Mouse (Mus musculus): Measurements from ENCODE around the gene Ly6g5b. TPM values are rescaled to one million over a fixed set of nuclear protein-coding genes. Genes with fewer than 3 reads are reported as not detected.

The Ly6g5b gene
- polyA plus RNA-seq (2014; fragmentation: Nextera tagmentation; extraction: Ambion mirVana) = 0.36 and 0.56 TPM in 2 replicates

DNA sequence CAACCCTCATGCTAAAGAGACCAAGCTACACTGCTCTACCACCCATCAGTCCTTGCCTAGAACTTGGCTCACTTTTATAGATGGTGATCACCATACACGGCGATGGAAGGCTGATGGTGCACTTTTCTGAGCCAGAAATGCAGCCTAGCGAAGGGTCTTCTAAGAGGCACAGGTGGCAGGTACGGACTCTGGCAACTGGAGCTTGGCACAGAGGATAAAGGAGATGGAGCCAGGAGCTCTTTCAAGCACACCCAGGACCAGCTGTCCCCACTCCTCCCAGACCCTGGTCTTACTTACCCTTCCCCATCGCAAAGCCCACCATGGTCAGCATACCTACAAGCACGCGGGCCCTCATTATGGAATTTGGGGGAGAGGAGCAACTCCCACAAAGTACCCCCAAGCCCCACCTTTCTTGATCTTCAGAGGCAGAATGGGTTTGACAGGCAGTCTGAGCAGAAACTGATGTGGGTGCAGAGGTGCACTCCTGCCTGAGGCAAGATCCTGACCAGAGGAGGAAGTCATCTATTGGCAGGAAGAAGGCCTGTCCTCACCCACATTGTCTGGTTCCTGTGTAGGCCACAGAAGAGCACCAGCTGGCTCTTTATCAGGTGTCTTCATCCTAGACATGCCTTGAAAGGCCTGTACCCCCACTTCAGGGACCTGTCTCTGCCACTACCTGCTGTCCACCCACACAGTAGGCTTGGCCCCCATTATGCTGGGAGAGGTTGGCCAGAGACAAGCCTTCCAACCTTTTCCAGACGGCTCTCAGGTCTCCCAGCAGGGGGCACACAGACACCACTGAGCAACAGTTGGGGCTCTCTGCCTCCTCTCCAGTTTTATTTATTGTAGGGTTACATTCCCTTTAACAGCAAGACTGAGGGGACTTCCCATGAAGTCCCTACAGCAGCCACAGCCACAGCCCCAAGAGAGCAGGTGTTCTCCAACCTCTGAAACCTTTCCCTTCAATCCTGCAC, at the start of gene Ly6g5b:
Gene Ly6g5b (minus strand): TSS at position 383 of the 974 bp plus-strand sequence.
- Histone ChIP-seq H3K27ac (ENCODE audit: low read depth, low read length) (no peak within 1 kb of the TSS), H3K9ac (ENCODE audit: low read depth, low read length) (no peak within 1 kb of the TSS), H3K4me2 (no peak within 1 kb of the TSS), H3K27me3 (ENCODE audit: control insufficient read depth, insufficient read depth, low read length) (no peaks in the 10 kb centered on the region), H3K36me3 (ENCODE audit: control insufficient read depth, insufficient read depth, low read length) (peaks cover 18% of the 10 kb centered on the region), H3K4me3 (ENCODE audit: low read depth, low read length) (no peak within 1 kb of the TSS), H3K9me3 (replicated peaks; ENCODE audit: control insufficient read depth, low read length) (no peaks in the 10 kb centered on the region), H3K4me1 (ENCODE audit: control insufficient read depth, insufficient read depth, low read length) (peaks cover 8% of the 10 kb centered on the region; the same call in 1 of the 2 replicates)
- ATAC-seq (replicated peaks; ENCODE audit: insufficient number of reproducible peaks, low FRiP score, low TSS enrichment) = no peak
- 81% methylated on average over 8 of the region's 8 CpGs for WGBS (ENCODE audit: insufficient replicate concordance)

DNA sequence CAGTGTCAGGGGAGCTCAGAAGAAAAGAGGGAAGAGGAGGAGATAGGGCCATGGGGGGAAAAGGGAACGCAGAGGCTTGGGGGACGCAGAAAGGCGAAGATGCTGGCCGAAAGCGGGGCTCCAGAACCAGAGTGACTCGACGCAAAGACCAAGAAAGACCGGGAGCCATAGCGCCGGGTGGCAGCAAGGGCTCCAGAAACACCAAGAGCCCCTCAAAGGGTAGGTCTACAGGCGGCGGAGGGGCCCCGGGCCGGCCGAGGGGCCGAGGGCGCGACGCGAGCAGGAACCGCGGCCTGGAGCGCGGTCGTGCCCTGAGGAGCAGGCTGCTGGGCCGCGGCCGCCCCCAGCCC, 49.0 kb upstream of the Ly6g5b start:
- no peak for ATAC-seq (replicated peaks; ENCODE audit: insufficient number of reproducible peaks, low FRiP score, low TSS enrichment)
- H3K4me1 ChIP-seq (ENCODE audit: control insufficient read depth, insufficient read depth, low read length) = peaks cover 14% of the 10 kb centered on the region
- H3K9ac ChIP-seq (ENCODE audit: low read depth, low read length) = peak overlapping the region; percentile 98
- 1% methylated on average over 20 of the region's 28 CpGs for WGBS (ENCODE audit: insufficient replicate concordance)
- peak overlapping the region; percentile 89 for H3K27ac ChIP-seq (ENCODE audit: low read depth, low read length)
- peaks cover 27% of the 10 kb centered on the region for H3K36me3 ChIP-seq (ENCODE audit: control insufficient read depth, insufficient read depth, low read length)
- no peaks in the 10 kb centered on the region for H3K9me3 ChIP-seq (replicated peaks; ENCODE audit: control insufficient read depth, low read length)
- no peaks in the 10 kb centered on the region for H3K27me3 ChIP-seq (ENCODE audit: control insufficient read depth, insufficient read depth, low read length)
- H3K4me3 ChIP-seq (ENCODE audit: low read depth, low read length) = peak overlapping the region; percentile 94
- H3K4me2 ChIP-seq = peak overlapping the region; percentile 93

DNA sequence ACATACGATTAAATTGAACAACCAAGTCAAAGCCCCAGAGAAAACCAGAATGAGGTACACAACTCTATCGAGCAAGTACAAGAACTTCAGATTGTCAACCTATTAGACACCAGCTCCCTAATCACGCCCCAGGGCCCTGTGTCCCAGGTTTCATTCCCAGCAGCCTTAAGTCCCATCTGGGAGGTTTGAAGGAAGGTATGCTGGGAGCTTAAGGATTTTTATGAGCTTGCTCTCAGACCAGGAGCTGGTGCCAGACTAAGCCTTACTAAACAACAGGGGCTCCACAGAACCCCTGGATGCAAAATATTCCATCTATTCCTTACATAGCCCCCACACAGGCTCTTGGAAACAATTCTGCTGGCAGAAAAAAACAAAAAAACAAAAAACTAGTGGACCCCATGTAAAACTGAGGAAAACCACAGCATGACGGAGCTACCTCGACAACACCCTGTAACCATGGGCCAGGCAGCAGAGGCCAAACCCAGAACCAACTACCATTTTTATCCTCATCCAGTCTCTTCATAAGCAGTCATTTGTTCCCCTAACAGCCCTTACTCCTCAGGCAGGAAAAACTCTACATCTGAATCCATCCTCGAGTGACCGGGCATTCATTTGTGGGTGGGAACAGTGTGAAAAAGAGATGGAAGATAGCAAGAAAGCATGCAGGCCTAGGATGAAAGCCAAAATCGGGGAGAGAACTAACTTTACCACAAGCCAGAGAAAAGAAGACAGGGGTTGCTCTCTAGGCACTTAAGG, 48.3 kb upstream of the Ly6g5b start:
- H3K27me3 ChIP-seq (ENCODE audit: control insufficient read depth, insufficient read depth, low read length) = no peaks in the 10 kb centered on the region
- H3K9me3 ChIP-seq (replicated peaks; ENCODE audit: control insufficient read depth, low read length) = no peaks in the 10 kb centered on the region
- H3K9ac ChIP-seq (ENCODE audit: low read depth, low read length) = peak overlapping the region; percentile 98
- 13% methylated on average over 8 of the region's 8 CpGs for WGBS (ENCODE audit: insufficient replicate concordance)
- H3K4me1 ChIP-seq (ENCODE audit: control insufficient read depth, insufficient read depth, low read length) = peaks cover 14% of the 10 kb centered on the region
- peak overlapping the region; percentile 94 for H3K4me3 ChIP-seq (ENCODE audit: low read depth, low read length)
- H3K36me3 ChIP-seq (ENCODE audit: control insufficient read depth, insufficient read depth, low read length) = peaks cover 34% of the 10 kb centered on the region
- H3K27ac ChIP-seq (ENCODE audit: low read depth, low read length) = peak overlapping the region; percentile 89
- peak overlapping the region; percentile 93 for H3K4me2 ChIP-seq
- no peak for ATAC-seq (replicated peaks; ENCODE audit: insufficient number of reproducible peaks, low FRiP score, low TSS enrichment)

DNA sequence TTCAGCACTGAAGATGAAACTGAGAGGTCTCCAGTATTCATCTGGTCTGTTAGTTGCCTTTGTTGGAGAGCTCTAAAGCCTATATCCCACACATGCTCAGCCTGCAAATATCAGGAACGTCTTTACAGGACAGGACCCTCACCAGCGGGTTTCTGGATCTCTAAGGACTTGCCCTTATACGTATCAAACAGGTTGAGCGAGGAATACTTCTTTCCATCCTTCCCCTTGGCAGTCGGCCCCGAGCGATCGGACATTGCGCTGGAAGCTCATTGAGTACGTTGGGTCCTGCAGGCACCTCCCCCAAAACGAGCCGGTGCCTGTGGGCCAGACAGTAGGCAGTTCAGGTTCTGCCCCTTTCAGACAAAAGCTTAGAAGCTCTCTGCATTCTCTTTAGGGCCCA, 47.5 kb upstream of the Ly6g5b start:
- H3K4me1 ChIP-seq (ENCODE audit: control insufficient read depth, insufficient read depth, low read length) = peaks cover 14% of the 10 kb centered on the region
- peak overlapping the region; percentile 98 for H3K9ac ChIP-seq (ENCODE audit: low read depth, low read length)
- no peaks in the 10 kb centered on the region for H3K9me3 ChIP-seq (replicated peaks; ENCODE audit: control insufficient read depth, low read length)
- 63% methylated on average over 12 of the region's 12 CpGs for WGBS (ENCODE audit: insufficient replicate concordance)
- no peak overlapping the region for H3K27ac ChIP-seq (ENCODE audit: low read depth, low read length)
- H3K4me2 ChIP-seq = peak overlapping the region; percentile 93
- no peaks in the 10 kb centered on the region for H3K27me3 ChIP-seq (ENCODE audit: control insufficient read depth, insufficient read depth, low read length)
- no peak for ATAC-seq (replicated peaks; ENCODE audit: insufficient number of reproducible peaks, low FRiP score, low TSS enrichment)
- H3K4me3 ChIP-seq (ENCODE audit: low read depth, low read length) = peak overlapping the region; percentile 94
- H3K36me3 ChIP-seq (ENCODE audit: control insufficient read depth, insufficient read depth, low read length) = peaks cover 41% of the 10 kb centered on the region

DNA sequence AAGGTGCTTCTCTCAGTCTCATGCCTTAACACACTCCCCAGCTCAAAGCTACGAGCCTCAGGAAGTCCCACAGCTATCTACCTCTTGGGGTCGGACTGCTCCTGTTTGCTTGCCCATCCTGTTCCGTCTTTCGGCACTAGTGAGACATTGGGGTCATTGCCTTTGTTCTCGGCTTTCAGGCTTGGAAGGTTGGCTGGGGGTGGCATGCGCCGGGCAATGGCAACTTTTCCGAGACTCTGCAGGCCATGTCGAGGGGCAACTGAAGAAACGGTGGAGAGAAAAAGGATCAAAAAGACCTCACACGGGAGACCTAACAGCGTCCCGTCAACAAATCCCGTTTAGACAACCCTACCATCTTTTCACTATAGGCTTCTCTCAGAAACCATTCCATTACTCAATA, 46.9 kb upstream of the Ly6g5b start:
- Histone ChIP-seq H3K4me3 (ENCODE audit: low read depth, low read length) (peak overlapping the region; percentile 94), H3K36me3 (ENCODE audit: control insufficient read depth, insufficient read depth, low read length) (peaks cover 47% of the 10 kb centered on the region), H3K9ac (ENCODE audit: low read depth, low read length) (0 out of 2 replicates have a peak overlapping the region, but pooled peaks have one; percentile 2), H3K4me1 (ENCODE audit: control insufficient read depth, insufficient read depth, low read length) (peaks cover 14% of the 10 kb centered on the region), H3K9me3 (replicated peaks; ENCODE audit: control insufficient read depth, low read length) (no peaks in the 10 kb centered on the region), H3K27ac (ENCODE audit: low read depth, low read length) (no peak overlapping the region), H3K27me3 (ENCODE audit: control insufficient read depth, insufficient read depth, low read length) (no peaks in the 10 kb centered on the region), H3K4me2 (peak overlapping the region; percentile 93)
- ATAC-seq (replicated peaks; ENCODE audit: insufficient number of reproducible peaks, low FRiP score, low TSS enrichment) = no peak
- WGBS (ENCODE audit: insufficient replicate concordance) = 74% methylated on average over 14 of the region's 14 CpGs

DNA sequence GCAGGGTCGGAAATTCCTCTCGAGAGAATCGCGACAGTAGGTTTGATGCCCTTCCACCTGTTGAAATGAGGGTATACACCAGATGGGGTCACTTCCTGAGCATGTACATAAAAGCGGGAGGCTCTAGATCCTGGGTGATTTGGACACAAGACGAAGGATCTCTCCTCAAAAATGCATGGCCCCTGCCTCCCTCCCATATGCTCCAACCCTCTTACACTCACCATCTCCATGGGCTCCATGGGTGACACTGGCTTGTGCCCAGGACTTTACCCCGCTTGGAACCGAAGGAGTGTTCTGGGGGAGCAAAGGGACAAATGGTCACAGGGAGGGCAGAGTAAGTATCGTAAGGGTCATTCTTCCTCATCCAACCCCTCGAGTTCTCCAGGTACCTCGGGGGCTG, 46.2 kb upstream of the Ly6g5b start:
- Histone ChIP-seq H3K27ac (ENCODE audit: low read depth, low read length) (no peak overlapping the region), H3K4me2 (peak overlapping the region; percentile 93), H3K4me1 (ENCODE audit: control insufficient read depth, insufficient read depth, low read length) (peaks cover 14% of the 10 kb centered on the region), H3K27me3 (ENCODE audit: control insufficient read depth, insufficient read depth, low read length) (no peaks in the 10 kb centered on the region), H3K9ac (ENCODE audit: low read depth, low read length) (0 out of 2 replicates have a peak overlapping the region, but pooled peaks have one; percentile 2), H3K4me3 (ENCODE audit: low read depth, low read length) (no peak overlapping the region), H3K36me3 (ENCODE audit: control insufficient read depth, insufficient read depth, low read length) (peaks cover 54% of the 10 kb centered on the region), H3K9me3 (replicated peaks; ENCODE audit: control insufficient read depth, low read length) (no peaks in the 10 kb centered on the region)
- WGBS (ENCODE audit: insufficient replicate concordance) = 85% methylated on average over 11 of the region's 11 CpGs
- no peak for ATAC-seq (replicated peaks; ENCODE audit: insufficient number of reproducible peaks, low FRiP score, low TSS enrichment)

- H3K4me3 ChIP-seq (ENCODE audit: low read depth, low read length) = no peak overlapping the region
- peaks cover 11% of the 10 kb centered on the region for H3K4me1 ChIP-seq (ENCODE audit: control insufficient read depth, insufficient read depth, low read length)
- H3K9me3 ChIP-seq (replicated peaks; ENCODE audit: control insufficient read depth, low read length) = no peaks in the 10 kb centered on the region
- no peak overlapping the region for H3K27ac ChIP-seq (ENCODE audit: low read depth, low read length)
- H3K4me2 ChIP-seq = no peak overlapping the region
- ATAC-seq (replicated peaks; ENCODE audit: insufficient number of reproducible peaks, low FRiP score, low TSS enrichment) = no peak
- WGBS (ENCODE audit: insufficient replicate concordance) = 81% methylated on average over 7 of the region's 7 CpGs
- H3K27me3 ChIP-seq (ENCODE audit: control insufficient read depth, insufficient read depth, low read length) = no peaks in the 10 kb centered on the region
- H3K9ac ChIP-seq (ENCODE audit: low read depth, low read length) = no peak overlapping the region
- H3K36me3 ChIP-seq (ENCODE audit: control insufficient read depth, insufficient read depth, low read length) = peaks cover 71% of the 10 kb centered on the region
Measured at GRCm38 (mm10) chr17:35159638-35160037, 44.4 kb upstream of the Ly6g5b start.

- WGBS (ENCODE audit: insufficient replicate concordance) = 90% methylated on average over 15 of the region's 16 CpGs
- Histone ChIP-seq H3K9me3 (replicated peaks; ENCODE audit: control insufficient read depth, low read length) (no peaks in the 10 kb centered on the region), H3K27ac (ENCODE audit: low read depth, low read length) (no peak overlapping the region), H3K36me3 (ENCODE audit: control insufficient read depth, insufficient read depth, low read length) (peaks cover 78% of the 10 kb centered on the region), H3K9ac (ENCODE audit: low read depth, low read length) (no peak overlapping the region), H3K4me2 (no peak overlapping the region), H3K27me3 (ENCODE audit: control insufficient read depth, insufficient read depth, low read length) (no peaks in the 10 kb centered on the region), H3K4me1 (ENCODE audit: control insufficient read depth, insufficient read depth, low read length) (peaks cover 11% of the 10 kb centered on the region), H3K4me3 (ENCODE audit: low read depth, low read length) (no peak overlapping the region)
- ATAC-seq (replicated peaks; ENCODE audit: insufficient number of reproducible peaks, low FRiP score, low TSS enrichment) = no peak
Measured at GRCm38 (mm10) chr17:35158850-35159593, 43.8 kb upstream of the Ly6g5b start.

All from heart, embryonic 11.5 days (tissue).